Mouse (Mus musculus) limb, embryonic 11.5 days (tissue): Measurements from ENCODE around the gene Usp54. TPM values are rescaled to one million over a fixed set of nuclear protein-coding genes. Genes with fewer than 3 reads are reported as not detected.
A peak's percentile ranks its signal among the peaks of the same experiment; 100 is the strongest.

Experiments used
- ATAC-seq: fragments of 200-750 bp; cut with Nextera tagmentation; 2 replicates; pipeline ENCODE4 v1.8.0; 2017; ENCODE audit warnings: low read depth; ENCODE audit not compliant: insufficient number of reproducible peaks, low FRiP score, low TSS enrichment
- DNase-seq: peaks from one replicate; pipeline ENCODE4 v3.0.0-alpha.2; 2015; ENCODE audit warnings: low spot score
- H3K27ac ChIP-seq: fragments of 300-500 bp; sonication (generic); replicated peaks from 2 replicates; pipeline ENCODE4 v1.5.1; 2014; ENCODE audit warnings: low read depth, mild to moderate bottlenecking, low read length
- H3K27me3 ChIP-seq: fragments of 300-500 bp; sonication (generic); 2 replicates; pipeline ENCODE4 v1.6.1; 2014; ENCODE audit warnings: mild to moderate bottlenecking, low read length, mixed read lengths; ENCODE audit not compliant: control insufficient read depth, insufficient read depth
- H3K36me3 ChIP-seq: fragments of 300-500 bp; sonication (generic); 2 replicates; pipeline ENCODE4 v1.6.1; 2014; ENCODE audit warnings: mild to moderate bottlenecking, low read length, moderate library complexity, mixed read lengths; ENCODE audit not compliant: control insufficient read depth, insufficient read depth
- H3K4me1 ChIP-seq: fragments of 300-500 bp; sonication (generic); 2 replicates; pipeline ENCODE4 v1.6.1; 2014; ENCODE audit warnings: low read length, mixed read lengths; ENCODE audit not compliant: control insufficient read depth, insufficient read depth
- H3K4me2 ChIP-seq: fragments of 300-500 bp; sonication (generic); 2 replicates; pipeline ENCODE4 v1.6.1; 2014; ENCODE audit warnings: low read depth, mild to moderate bottlenecking, moderate library complexity; ENCODE audit not compliant: severe bottlenecking
- H3K4me3 ChIP-seq: fragments of 300-500 bp; sonication (generic); 2 replicates; pipeline ENCODE4 v1.5.1; 2014; ENCODE audit warnings: low read depth, low read length
- H3K9ac ChIP-seq: fragments of 300-500 bp; sonication (generic); 2 replicates; pipeline ENCODE4 v1.6.1; 2014; ENCODE audit warnings: mild to moderate bottlenecking, low read length
- H3K9me3 ChIP-seq: fragments of 300-500 bp; sonication (generic); 2 replicates; pipeline ENCODE4 v1.6.1; 2016; ENCODE audit warnings: low read length; ENCODE audit not compliant: control insufficient read depth
- WGBS: fragments of 180-500 bp; shearing (Covaris S2); extraction: QIAGEN DNeasy Blood & Tissue Kit; methylation state at CpG from one replicate; pipeline ENCODE4 v1.1.7; 2014; 5-methylcytosine and 5-hydroxymethylcytosine counted together
- polyA plus RNA-seq: library from polyadenylated mRNA; unstranded; fragments of >200 nt; fragmentation: Nextera tagmentation; extraction: Ambion mirVana; gene quantifications from 2 replicates; pipeline ENCODE4 v1.2.1, GENCODE M21; 2014

Gene Usp54
- polyA plus RNA-seq = 14.5 and 17.0 TPM in 2 replicates

DNA sequence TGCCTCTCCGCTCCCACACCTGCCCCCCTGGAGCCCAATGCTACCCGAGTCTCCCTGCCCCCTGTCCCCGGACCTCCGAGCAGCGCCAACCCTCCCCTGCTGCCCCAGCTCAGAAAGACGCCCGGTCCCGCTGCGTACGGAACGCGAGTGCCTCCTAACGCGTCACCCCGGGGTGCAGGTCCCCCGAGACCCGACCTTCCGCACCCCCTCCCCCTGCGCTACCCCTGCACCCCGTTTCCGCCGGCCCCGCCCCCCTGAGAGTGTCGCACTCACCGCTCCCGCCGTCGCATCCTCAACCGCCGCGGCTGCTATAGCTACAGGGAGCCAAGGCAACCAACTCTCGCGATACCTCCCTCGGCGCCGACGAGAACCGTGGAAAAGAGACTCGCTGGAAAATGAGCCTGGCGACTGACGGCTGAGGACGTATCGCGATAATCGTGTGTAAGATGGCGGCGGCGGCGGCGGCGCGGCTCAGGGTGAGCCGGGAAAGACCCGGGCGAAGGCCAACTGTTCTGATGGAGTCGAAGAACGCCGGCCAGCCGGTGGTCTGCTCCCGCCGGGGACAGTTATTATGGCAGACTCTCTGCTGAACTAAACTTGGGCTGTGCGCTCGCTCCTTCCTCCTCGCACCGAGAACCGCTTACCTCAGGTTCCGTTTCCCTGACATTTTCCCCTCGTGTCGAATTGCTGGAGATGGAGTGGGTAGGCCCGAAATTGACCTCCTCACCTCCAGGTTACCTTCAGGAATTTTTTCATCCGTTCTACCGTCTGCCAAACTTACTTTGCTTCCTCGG lies at the start of gene Usp54:
Gene Usp54 (minus strand): TSS at position 420 of the 794 bp plus-strand sequence.
- Histone ChIP-seq H3K27ac (peak within 1 kb of the TSS; percentile 80), H3K9ac (peak within 1 kb of the TSS; percentile 82), H3K27me3 (no peaks in the 10 kb centered on the region), H3K36me3 (no peaks in the 10 kb centered on the region), H3K4me1 (peaks cover 3% of the 10 kb centered on the region; the same call in 1 of the 2 replicates), H3K4me2 (peak within 1 kb of the TSS; percentile 62), H3K4me3 (peak within 1 kb of the TSS; percentile 92), H3K9me3 (no peaks in the 10 kb centered on the region)
- ATAC-seq (peak; percentile 96), DNase-seq (peak; percentile 99)
- under 1% methylated on average over 72 of the region's 73 CpGs for WGBS

DNA sequence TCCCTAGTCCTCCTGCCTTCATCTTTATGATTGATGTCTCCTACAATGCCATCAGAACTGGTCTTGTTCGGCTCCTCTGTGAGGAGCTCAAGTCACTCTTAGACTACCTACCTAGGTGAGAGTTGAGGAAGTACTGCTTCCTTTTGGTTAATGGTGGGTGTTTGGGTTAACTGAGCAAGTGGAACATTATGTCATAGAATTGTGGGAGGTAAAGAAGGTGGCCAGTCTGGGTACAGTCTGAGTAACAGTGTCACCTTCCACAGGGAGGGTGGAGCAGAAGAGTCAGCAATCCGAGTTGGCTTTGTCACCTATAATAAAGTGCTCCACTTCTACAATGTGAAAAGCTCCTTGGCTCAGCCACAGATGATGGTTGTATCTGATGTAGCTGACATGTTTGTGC lies 48.1 kb upstream of the Usp54 start:
- no peaks in the 10 kb centered on the region for H3K27me3 ChIP-seq
- no peak overlapping the region for H3K27ac ChIP-seq
- H3K9ac ChIP-seq = no peak overlapping the region
- 92% methylated on average over 2 of the region's 2 CpGs for WGBS
- H3K4me2 ChIP-seq = no peak overlapping the region
- no peak overlapping the region for H3K4me3 ChIP-seq
- no peak for ATAC-seq
- peaks cover 46% of the 10 kb centered on the region for H3K36me3 ChIP-seq
- no peaks in the 10 kb centered on the region for H3K4me1 ChIP-seq
- H3K9me3 ChIP-seq = no peaks in the 10 kb centered on the region
- DNase-seq = no peak

DNA sequence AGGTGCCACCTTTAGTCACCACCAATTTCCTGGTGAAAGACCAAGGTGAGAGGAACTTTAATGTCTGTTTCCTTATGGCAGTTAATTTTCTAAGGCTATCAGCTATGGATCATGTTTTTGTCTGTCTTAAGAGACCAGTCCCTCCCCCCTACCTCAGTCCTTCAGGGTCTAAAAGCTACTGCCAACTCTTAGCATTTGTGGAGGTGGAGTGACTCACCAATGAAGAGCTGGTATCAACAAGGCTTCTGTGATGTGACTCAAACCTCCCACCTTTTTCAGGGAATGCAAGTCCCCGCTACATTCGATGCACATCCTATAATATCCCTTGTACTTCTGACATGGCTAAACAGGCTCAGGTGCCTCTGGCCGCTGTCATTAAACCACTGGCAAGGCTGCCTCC lies 45.7 kb upstream of the Usp54 start:
- WGBS = 93% methylated on average over 3 of the region's 3 CpGs
- Histone ChIP-seq H3K4me3 (no peak overlapping the region), H3K9ac (no peak overlapping the region), H3K36me3 (peaks cover 50% of the 10 kb centered on the region), H3K4me1 (no peaks in the 10 kb centered on the region), H3K27me3 (no peaks in the 10 kb centered on the region), H3K27ac (no peak overlapping the region), H3K4me2 (no peak overlapping the region), H3K9me3 (no peaks in the 10 kb centered on the region)
- DNase-seq (no peak), ATAC-seq (no peak)

DNA sequence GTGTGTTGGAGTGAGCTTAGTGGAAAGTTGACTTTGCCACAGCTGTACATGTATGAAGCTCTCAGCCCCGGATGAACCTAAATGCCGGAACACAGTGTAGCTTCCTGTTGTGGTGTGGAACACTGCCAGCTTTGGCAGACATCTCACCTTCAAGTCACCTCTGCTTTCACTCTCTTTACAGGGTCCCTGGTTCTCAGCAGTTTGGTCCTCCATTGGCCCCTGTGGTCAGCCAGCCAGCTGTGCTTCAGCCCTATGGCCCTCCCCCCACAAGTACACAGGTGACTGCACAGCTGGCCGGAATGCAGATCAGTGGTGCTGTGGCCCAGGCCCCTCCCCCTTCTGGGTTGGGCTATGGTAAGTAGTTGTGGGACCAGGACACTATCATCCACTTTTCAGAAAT lies 41.6 kb upstream of the Usp54 start:
- no peak overlapping the region for H3K4me2 ChIP-seq
- H3K27ac ChIP-seq = no peak overlapping the region
- H3K4me3 ChIP-seq = no peak overlapping the region
- H3K9ac ChIP-seq = no peak overlapping the region
- no peak for DNase-seq
- H3K9me3 ChIP-seq = no peaks in the 10 kb centered on the region
- 91% methylated on average over 3 of the region's 3 CpGs for WGBS
- no peak for ATAC-seq
- no peaks in the 10 kb centered on the region for H3K27me3 ChIP-seq
- H3K4me1 ChIP-seq = no peaks in the 10 kb centered on the region
- peaks cover 51% of the 10 kb centered on the region for H3K36me3 ChIP-seq

DNA sequence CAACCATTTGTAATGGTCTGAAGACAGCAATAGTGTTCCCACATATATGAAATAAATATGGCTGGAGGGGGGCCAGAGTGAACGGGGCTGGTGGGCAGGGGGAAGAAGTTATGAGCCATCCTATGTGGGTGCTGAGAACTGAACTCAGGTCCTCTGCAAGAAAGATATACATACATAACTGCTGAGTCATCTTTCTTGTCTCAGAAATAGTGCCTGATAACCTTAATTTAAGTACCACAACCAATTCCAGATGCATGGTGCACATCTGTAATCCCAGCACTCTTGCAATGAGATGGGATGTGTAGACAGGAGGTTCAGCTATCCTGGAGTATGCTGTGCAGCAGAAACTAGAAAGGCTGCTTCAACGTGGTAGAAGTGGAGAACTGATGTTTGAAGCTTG lies 40.9 kb upstream of the Usp54 start:
- 92% methylated on average over 2 of the region's 2 CpGs for WGBS
- H3K9ac ChIP-seq = no peak overlapping the region

DNA sequence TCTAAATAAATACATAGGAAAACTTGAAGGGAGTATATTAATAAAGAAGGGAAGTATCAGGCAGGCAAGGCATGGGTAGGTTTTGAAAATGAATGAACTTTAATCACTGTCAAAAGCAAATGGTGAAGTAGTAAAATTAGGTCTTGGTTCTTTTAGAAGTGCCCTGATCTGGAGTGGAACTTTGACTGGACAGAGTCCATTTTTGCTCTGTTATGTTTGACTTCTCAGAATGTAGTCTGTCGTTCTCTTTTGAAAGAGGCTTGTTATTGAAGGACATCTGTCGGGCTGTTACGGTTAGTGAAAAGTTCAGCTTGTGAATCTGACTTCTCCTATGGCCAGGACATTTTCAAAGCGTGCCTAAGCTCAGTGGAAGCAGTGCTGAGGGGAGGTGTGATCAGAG lies 37.0 kb upstream of the Usp54 start:
- no peak overlapping the region for H3K9ac ChIP-seq
- H3K4me1 ChIP-seq = no peaks in the 10 kb centered on the region; the same call in 1 of the 2 replicates
- no peaks in the 10 kb centered on the region for H3K9me3 ChIP-seq
- H3K27ac ChIP-seq = no peak overlapping the region
- ATAC-seq (no peak), DNase-seq (no peak)
- peaks cover 37% of the 10 kb centered on the region for H3K36me3 ChIP-seq
- no peak overlapping the region for H3K4me3 ChIP-seq
- no peak overlapping the region for H3K4me2 ChIP-seq
- WGBS = 93% methylated on average over 4 of the region's 4 CpGs
- H3K27me3 ChIP-seq = no peaks in the 10 kb centered on the region

More for the DNA sequence above, 40.9 kb upstream of the Usp54 start:
- DNase-seq (no peak), ATAC-seq (no peak)
- Histone ChIP-seq H3K27me3 (no peaks in the 10 kb centered on the region), H3K27ac (no peak overlapping the region), H3K9me3 (no peaks in the 10 kb centered on the region), H3K36me3 (peaks cover 51% of the 10 kb centered on the region), H3K4me1 (no peaks in the 10 kb centered on the region), H3K4me2 (no peak overlapping the region), H3K4me3 (no peak overlapping the region)

DNA sequence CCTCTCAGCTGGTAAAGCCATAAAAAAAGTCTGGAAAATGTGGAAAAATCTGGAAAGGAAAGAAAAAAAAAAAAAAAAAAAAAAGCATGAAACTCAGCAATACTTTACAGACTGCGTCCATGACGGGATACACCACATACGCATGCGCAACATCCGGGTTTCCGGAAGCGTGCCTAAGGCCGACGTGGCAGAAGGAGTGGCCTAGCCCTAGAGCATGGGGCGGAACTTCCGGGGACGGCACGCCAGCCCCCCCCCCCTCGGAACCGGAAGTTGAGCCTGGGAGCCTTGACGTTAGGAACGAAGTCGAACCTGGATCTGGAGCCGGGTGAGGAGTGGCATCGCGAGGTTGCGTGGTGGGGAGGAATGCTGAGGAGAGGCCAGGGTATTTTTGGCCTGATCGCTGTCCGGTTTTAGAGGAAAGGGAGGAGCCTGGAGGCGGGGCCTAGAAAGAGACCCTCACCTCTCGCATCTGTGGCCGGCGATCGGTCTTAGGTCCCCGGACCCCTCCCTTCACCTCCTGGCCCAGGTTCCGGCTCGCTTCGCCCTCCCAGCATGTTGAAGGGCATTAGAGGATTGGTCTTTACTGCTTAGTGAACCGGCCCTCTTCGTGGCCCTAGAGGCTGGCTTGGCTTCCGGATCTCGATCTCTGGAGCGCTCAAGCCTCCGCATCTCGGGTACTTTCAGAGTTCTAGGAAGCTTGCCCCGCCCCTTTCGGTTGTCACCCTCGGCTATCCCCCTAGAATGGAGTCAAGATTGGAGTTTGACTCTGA lies 33.4 kb upstream of the Usp54 start, which contains the start of gene Sec24c:
Gene Sec24c (plus strand): TSS at position 245 of the 770 bp plus-strand sequence.
- 1% methylated on average over 43 of the region's 43 CpGs for WGBS
- DNase-seq (peak; percentile 100), ATAC-seq (peak; percentile 95)
- H3K4me2 ChIP-seq = peak within 1 kb of the TSS; percentile 50
- H3K27ac ChIP-seq = peak within 1 kb of the TSS; percentile 63
- H3K9me3 ChIP-seq = no peaks in the 10 kb centered on the region
- no peaks in the 10 kb centered on the region; the same call in 1 of the 2 replicates for H3K4me1 ChIP-seq
- H3K36me3 ChIP-seq = peaks cover 16% of the 10 kb centered on the region
- H3K9ac ChIP-seq = peak within 1 kb of the TSS; percentile 73
- no peaks in the 10 kb centered on the region for H3K27me3 ChIP-seq
- peak within 1 kb of the TSS; percentile 66 for H3K4me3 ChIP-seq

DNA sequence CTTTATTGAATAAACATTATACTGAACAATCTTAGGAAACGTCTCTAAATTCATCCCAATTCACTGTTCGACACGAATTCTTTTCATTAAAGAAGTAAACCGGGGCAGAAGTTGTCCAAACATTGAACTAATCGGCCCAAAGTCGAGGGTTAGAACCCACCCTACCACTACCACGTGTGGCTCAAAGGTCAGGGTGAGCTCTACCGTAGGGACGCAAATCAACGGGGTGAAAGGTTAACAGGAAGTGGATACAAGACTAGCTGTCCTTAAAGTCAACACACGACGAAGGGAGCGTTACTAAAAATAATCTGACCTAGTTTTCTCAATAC lies 32.8 kb upstream of the Usp54 start:
- H3K27ac ChIP-seq = peak overlapping the region; percentile 57; the same call in 1 of the 2 replicates
- WGBS = 12% methylated on average over 13 of the region's 13 CpGs
- no peaks in the 10 kb centered on the region for H3K9me3 ChIP-seq
- DNase-seq (peak; percentile 42), ATAC-seq (peak; percentile 68; the same call in 1 of the 2 replicates)
- H3K4me2 ChIP-seq = peak overlapping the region; percentile 50
- peaks cover 16% of the 10 kb centered on the region for H3K36me3 ChIP-seq
- H3K4me1 ChIP-seq = no peaks in the 10 kb centered on the region; the same call in 1 of the 2 replicates
- no peak overlapping the region for H3K9ac ChIP-seq
- H3K27me3 ChIP-seq = no peaks in the 10 kb centered on the region
- peak overlapping the region; percentile 66 for H3K4me3 ChIP-seq
